Mouse (Mus musculus) left cerebral cortex, postnatal 10 days (tissue): ENCODE results near the gene Nfib. TPM values are rescaled to one million over a fixed set of nuclear protein-coding genes. Genes with fewer than 3 reads are reported as not detected.
A peak's percentile ranks its signal among the peaks of the same experiment; 100 is the strongest.

ENCODE experiments used
- DNase-seq, 2 experiments: peaks; one replicate each; pipeline ENCODE4 v3.0.0; 2021 to 2022; ENCODE audit warnings: low spot score in 2 of 2, mixed read lengths in 1 of 2; ENCODE audit errors: extremely low spot score in 1 of 2
- intact Hi-C: fragments of 180-260 bp; cut with DNase I; formaldehyde crosslinking; loops from one replicate; pipeline ENCODE4 v1.15.1; 2025
- total RNA-seq, 2 experiments: library from RNA; stranded (reverse); gene quantifications; 2 replicates each; pipeline ENCODE4 v1.2.3; 2021

Gene Nfib
- total RNA-seq, 2 experiments from 2014 or later: 105 to 109 TPM

DNA sequence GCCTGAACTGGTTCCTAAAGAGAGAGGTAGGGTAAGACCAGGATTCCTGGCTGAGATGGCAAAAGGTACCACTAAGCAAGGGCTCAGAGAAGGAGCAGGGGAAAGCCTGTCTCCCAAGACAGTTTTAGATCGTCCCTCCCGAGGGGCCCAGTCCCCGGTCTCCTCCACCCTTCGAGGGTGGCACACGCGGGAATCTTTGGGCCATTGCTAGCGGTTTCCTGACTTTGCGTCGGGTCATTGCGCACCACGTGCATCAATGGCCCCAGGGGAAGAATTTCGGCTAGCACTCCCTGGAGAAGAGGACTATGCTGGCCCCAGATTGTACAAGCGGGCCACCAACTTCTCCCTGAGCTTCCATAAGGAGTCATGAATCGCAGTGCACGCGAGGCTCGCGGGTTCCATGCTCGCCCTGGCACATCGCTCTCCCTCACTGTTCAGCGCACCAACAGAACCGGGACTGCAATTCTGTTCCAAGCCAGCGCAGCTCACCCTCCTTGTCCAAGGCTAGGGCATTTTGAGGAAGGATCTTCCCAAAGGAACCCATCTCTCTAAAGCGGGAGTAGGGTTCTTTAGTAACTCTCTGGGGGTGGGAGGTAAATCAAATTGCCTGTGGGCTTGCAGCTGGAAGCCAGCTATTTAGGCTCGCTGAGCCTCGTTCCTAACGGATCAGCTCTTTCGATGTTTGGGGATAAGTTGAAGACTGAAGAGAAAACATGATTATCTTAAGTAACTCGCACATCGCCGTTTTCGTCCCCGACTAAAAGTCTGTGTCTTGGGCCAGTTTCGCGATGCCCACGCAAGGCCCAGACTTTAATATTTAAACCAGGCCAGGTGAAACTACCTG lies 168.9 kb downstream of the Nfib start:
- intact Hi-C loops: loop anchor here (2.0 to 10.0 kb wide), 4 partner anchors 24 to 970 kb away; no protein-coding TSS in a partner anchor
- DNase-seq: no peak

DNA sequence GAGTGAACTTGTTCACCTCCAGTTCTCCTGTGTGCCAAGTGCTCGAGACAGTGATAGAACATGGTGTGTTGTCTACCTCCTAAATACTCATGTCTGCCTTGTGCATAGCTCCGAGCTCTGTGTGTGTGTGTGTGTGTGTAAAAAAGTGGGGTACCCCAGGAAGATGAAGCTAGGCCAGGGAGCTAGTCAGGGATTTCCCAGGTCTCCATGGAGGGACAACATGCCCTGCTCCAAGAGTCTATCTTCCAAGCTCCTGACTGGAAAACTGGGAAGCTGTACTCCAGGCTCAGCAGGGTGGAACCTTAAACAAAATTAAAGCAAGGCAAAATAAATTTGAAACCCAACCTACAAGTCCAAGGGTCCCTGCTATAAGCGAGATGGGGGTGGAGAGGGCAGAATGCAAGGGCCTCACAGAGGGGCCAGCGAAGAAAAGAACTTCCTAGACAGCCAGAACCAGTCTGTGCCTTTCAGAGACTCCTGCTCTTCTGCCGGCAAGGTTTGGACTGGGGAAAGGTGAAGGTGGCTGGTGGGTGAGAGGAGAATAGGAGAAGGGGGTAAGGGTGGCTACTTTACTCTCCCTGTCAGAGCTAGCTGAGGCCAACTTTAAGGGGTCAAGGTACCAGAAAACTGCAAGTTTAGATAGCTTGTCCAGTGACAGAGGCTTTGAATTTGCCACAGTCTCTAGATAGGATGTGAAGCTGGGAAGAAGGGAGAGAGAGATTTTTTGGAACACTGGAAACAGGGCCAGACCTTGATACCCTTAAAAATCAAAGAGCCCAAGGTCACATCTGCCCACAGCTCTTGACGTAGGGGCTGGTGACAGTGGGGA lies 169.7 kb downstream of the Nfib start:
- intact Hi-C loops: loop anchor here (2.0 to 10.0 kb wide), 4 partner anchors 23 to 969 kb away; no protein-coding TSS in a partner anchor
- no peak for DNase-seq

DNA sequence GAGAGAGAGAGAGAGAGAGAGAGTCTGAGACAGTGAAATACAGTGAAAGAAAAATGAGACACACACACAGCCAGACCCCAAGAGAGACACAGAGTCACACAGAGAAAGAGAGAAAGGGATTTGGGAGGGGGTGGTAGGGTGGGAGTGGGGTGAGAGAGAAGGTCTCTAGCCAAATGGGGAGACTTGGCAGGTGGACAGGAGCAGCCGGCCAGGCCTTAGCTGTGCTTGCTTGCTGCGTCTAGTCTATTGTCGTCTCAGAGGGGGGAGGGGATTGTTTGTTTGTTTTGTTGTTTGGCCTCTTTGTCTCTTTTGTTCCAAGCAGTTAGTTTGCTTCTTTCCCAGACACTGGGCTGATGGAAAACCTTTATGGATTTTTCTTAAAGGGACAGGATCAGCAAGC lies 172.3 kb downstream of the Nfib start:
- intact Hi-C loops: loop anchor here (10.0 kb wide), 1 partner anchor 402 kb away; no protein-coding TSS in a partner anchor
- DNase-seq: peak in 1 of 2 experiments; percentile 41

DNA sequence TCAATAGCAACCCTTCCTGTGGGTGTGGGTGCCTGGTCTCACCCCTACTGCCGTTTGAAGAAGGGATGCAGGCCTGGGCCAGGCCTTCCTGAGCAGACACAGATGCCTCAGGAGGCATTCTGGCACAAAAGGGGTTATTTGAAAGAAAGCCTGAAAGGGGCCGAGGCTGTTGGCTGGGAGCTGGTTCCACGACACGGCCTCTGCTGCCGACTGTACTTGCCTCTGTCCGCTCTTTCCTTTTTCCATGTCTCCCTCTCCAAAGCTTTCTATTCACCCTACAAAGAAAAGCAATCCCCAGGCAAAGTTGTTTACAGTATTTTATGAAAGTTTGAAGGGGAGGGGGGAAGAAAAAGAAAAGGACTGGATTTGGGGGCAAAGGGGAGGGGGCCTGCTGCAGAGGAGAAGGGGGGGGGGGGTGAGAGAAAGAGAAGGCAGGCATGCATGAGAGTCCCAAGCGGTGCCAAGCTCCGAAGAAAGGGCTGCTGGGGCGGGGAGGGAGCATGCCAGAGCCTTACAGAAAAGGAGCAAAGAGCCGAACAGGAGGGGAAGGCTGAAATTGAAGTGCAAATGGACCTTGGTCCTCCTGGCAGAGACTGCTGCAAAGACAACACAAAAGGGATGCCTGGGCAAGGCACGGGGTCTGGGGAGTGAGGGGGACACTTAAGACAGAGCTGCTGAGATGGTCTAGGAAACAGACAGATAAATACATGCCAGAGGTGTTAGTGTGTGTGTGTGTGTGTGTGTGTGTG lies 172.9 kb downstream of the Nfib start:
- DNase-seq: peak; percentile 53 to 60
- intact Hi-C loops: loop anchor here (10.0 kb wide), 1 partner anchor 402 kb away; no protein-coding TSS in a partner anchor

DNA sequence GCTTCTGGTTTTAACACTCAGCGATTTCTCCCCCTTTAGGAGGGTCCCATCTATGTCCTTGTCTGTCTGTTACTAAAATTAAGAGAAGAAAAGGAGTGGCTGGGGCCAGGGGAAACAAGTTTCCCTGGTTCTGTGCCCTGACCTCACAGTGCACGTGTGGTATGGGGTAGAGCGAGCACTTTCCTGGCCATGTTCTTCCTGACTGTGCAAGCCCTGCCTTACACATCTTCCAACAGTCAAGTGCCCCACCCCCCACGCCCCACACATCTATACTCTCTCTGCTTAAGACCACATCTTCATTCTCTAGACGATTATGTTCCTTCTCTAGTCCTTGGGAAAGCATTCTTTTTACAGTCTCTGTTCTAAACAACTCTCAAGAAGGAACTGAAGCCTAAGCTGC lies 173.6 kb downstream of the Nfib start:
- intact Hi-C loops: loop anchor here (10.0 kb wide), 1 partner anchor 403 kb away; no protein-coding TSS in a partner anchor
- no peak for DNase-seq

DNA sequence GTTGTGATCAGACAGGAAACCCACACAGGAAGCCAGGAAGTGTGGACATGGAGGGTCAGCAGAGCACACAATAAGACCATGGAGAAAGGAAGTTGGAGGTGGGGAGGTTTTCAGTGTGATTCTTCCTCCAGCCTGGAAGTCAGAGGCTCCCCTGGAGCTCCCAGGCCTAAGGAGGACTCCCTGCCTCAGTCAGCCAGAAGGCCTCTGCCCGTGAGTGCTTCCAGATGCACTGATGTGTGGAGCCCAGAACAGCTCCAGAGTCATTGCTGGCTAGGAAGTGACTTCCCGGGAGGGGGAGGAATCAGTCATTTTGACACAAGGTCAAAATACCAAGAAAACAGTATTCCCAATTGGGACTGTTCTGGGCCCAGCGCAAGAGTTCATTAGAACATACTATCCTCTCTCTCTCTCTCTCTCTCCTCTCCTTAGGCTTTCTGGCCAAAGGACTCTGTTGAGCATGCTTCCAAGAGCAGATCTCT lies 174.6 kb downstream of the Nfib start:
- intact Hi-C loops: loop anchor here (10.0 kb wide), 1 partner anchor 404 kb away; no protein-coding TSS in a partner anchor
- no peak for DNase-seq

DNA sequence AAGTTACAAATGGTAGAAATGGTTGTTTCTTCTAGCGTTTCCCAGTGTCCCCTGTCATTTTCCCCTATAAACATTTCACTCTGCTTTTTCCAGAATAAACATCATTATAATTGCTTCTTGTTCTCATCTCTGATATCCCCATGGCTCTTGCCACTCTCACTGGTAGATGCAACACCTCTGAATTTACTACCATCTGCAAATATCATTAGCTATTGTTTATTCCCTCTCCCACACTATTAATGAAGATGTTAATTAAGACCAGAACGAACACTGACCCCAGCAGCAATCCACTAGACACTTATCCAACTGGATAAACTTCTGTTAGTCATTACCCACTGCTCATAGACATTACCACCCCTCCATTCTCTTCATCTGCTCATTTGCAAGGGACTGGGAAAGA lies 176.6 kb downstream of the Nfib start:
- intact Hi-C loops: no loop called here
- DNase-seq: no peak

DNA sequence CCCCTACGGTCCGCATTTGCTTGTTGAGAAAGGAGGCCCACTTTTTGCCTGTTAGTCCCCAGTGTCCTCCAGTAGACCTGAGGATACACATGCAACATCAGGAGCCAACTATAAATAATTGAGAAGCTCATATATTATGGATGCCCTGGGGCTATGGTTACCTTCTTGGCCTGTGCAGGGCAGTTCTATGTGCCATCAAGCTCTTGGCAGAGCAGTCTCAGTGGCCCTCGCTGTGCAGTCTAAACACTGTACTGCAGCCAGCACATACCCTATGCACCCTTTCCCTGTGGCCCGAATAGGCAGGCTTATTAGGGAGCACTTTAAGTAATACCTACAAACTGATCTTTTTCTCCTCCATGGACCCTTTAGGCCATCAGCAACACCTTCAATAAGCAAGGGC lies 185.6 kb downstream of the Nfib start:
- intact Hi-C loops: no loop called here
- no peak for DNase-seq

DNA sequence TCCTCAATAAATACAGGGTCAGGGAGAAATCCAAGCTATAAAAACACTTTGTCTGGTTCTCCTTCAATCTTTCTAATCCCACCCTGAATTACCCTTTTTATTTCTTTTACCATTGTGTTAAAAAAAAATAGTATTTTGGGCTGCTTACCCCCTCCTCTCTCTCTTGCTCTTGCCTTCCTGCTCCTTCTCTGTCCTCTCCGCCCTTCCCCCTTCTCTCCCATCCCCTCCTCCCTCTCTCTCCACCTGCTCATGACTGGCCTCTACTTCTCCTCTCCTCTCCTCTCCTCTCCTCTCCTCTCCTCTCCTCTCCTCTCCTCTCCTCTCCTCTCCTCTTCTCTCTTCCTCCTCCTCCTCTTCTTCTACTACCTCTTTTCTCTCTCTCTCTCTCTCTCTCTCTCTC lies 187.4 kb downstream of the Nfib start:
- no peak for DNase-seq
- intact Hi-C loops: no loop called here

DNA sequence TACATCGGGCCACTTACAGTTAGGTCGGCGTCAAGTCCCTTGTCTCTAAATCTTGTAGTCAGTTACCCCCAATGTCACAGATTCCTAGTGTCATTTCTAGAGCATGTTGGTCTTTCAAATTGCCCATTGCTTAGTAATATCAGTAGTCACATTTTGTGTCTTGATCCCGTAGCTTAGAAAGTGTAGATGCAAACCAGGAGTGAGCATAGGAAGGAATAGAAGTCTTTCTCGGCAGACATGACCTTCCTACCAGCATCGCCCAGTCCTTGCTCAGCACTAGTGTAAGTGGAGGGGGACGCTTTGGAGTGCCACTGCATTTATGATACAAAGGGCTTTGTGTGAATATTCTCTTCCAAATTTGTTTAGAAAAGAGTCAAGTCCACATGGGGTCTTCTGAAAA lies 188.2 kb downstream of the Nfib start:
- DNase-seq: no peak
- intact Hi-C loops: no loop called here

DNA sequence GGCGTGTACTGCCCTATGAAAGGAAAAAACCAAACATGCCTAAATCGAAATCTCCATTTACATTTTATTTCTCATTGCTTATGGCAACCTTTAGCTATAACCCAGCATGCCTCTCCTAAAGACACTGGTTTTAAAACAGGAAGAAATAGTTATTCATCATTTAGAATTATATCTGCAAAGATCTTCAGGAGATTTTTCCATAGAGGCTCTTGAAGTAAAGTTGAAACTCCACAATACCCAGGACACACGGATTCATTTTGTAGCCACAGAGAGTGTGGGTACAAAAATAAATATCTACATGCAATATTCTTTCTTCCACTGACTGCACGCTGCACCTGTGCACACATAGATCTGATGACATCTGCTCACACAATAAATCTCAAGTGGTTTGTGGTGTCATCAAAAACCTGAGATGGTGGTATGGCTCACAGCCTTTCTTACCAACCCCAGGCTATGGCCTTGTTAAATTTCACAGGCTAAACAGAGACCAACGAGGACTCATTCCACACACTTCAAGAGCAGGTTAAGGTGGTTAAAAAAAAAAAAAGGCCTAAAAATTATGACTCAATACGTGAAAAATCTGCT lies 189.2 kb downstream of the Nfib start:
- intact Hi-C loops: no loop called here
- no peak for DNase-seq

DNA sequence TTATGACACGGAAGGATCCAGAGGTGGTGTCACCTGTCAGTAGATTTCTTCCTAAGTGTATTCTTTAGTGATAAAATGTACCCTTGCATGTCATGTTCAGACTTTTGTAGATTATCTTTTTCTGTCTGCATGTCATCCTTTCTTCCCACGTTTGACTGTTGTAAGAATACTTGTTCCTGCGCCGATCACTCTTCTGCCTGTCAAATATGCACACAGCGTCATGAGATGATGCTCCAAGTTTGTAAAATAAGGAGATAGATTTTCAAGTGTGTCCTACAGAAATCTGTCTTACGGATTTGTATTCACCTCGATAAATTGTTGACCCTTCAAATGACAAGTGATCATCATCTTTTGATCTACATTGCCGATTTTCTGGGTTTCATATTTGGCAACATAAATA lies 190.6 kb downstream of the Nfib start:
- intact Hi-C loops: loop anchor here (5.0 kb wide), 1 partner anchor 72 kb away; no protein-coding TSS in a partner anchor
- no peak for DNase-seq

DNA sequence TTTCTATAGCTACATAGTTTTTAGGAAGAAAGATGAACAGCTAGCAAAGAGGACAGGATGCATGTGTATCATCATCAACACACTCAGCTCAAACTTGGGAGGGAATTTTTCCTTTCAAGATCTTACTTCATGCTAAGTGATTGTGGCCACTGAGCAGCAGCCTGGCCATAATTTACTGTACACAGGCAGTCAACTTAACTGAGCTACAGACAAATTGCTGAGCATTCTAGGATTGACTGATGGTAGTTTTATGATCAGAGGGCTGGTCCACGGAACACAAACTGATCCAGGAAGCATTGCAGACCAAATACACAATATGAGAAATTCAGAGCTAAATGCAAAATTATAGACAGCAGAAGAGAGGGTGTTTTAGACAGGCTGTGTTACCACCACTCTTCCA lies 191.2 kb downstream of the Nfib start:
- intact Hi-C loops: loop anchor here (5.0 kb wide), 1 partner anchor 73 kb away; no protein-coding TSS in a partner anchor
- DNase-seq: no peak

DNA sequence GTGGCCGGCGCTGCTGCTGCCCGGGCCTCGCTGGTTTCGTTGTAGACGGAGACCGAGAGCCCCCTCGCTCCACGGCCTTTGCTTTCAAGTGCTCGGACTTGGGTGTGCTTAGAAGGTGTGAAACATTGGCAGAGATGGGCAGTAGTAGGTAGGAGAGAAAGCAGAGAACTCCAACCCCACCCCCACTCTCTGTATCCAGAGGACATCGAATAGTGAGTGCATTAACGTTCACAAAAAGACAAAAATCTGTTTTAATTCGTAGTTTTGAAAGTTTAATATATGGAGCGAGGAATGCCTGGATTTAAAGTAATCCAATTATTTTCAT lies 192.2 kb downstream of the Nfib start:
- DNase-seq: no peak
- intact Hi-C loops: loop anchor here (2.0 to 5.0 kb wide), 2 partner anchors 23 to 74 kb away; no protein-coding TSS in a partner anchor

DNA sequence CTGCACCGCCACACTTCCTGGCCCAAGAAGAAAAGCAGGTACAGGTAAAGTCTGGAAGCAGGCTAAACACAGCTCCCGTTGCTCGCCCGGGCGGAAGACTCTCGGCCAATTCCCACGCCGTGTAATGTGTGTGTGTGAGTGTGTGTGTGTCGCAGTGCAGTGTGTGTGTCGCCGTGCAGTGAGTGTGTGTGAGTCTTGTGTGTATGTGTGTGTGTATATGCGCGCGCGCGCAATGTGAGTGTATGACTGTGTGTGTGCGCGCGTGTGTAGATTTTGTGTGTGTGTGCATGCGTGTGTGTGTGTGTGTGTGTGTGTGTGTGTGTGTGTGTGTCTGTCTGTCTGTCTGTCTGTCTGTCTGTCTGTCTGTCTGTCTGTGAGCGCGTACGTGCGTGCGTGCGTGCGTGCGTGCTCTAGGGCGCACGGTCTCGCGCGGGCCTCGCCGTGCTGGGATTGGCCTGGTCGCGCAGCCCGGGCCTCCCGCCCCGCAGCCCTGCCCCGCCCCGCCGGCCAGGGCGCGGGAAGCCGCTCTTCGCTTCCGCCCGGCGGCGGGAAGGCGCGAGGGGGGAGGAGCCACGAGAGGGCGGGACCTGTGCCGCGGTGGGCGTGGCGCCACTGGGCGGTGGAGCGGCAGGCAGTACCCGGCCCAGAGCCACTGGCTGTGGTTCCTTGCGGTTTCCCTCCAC lies 192.7 kb downstream of the Nfib start:
- intact Hi-C loops: loop anchor here (2.0 to 5.0 kb wide), 2 partner anchors 24 to 74 kb away; no protein-coding TSS in a partner anchor
- peak; percentile 89 to 96 for DNase-seq

DNA sequence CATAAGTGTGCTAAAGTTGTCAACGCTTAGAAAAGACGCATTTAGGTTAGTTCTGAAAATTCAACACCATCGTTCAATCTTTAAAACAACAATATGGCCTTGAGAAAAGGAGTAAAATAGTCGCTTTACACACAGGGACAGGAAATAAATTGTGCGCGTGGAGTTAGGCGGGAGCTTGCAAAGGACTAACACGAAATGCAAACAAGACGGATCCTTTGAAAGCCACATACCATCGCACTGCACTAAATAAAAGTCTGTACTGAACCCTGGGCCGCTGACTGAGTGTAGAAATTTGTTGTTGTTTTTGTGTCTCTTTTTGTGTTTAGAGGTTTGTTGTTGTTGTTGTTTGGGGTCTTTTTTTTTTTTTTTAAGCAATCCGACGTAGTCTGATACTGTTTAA lies 193.2 kb downstream of the Nfib start:
- intact Hi-C loops: loop anchor here (2.0 to 5.0 kb wide), 2 partner anchors 24 to 75 kb away; no protein-coding TSS in a partner anchor
- DNase-seq: no peak

DNA sequence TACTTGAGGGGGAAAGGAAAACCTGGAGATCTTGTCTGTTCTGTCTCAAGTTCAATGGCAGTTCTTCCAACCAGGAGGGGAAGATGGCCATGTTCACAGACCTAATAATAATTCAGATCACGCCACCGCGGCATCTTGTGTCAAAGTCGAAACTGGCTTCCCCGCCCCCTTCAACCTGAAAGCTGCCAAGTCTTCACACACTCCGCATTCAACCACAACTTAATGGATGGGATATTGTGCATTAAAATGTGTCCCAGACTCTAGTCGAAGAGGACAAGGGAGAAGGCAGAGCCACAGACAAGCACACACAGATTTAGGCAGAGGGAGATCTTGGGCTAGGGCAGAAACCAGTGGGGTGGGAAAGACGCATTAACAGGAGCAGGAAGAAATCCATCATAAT lies 194.0 kb downstream of the Nfib start:
- peak; percentile 66 to 75 for DNase-seq
- intact Hi-C loops: loop anchor here (5.0 kb wide), 1 partner anchor 76 kb away; no protein-coding TSS in a partner anchor
